Mouse (Mus musculus) adrenal gland, adult 18-20 months (tissue): ENCODE measurements around the gene Rab3c. TPM values are rescaled to one million over a fixed set of nuclear protein-coding genes. Genes with fewer than 3 reads are reported as not detected.

ENCODE experiments used
- DNase-seq, 2 experiments: peaks; one replicate each; pipeline ENCODE4 v3.0.0; 2021 to 2022; ENCODE audit warnings: low spot score in 2 of 2
- total RNA-seq, 2 experiments: library from RNA; stranded (reverse); gene quantifications; 1 replicate in 1 of 2; 2 replicates in 1 of 2; pipeline ENCODE4 v1.2.3; 2021

Rab3c gene
- total RNA-seq, 2 experiments from 2014 or later, result 29.6 to 35.2 TPM

DNA sequence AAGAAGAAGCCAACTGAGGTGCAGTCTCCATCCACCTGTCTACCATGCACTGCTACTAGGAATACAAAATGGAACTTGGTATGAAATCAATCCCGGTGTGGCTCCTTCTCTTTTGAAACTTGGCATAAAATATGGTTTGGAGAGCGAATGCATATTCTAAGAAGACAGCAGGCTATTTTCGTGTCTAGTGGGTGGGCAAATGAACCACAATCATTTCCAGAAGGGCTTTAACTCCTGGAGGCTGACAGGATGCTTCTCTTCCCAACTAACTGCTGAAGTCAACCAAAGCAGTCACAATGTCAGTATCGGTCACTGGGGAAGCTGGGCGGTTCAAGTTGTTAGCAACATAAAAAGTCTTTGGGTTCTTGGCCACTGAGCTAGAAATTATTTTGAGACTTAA is 81.9 kb downstream of the Rab3c start:
- no peak for DNase-seq

DNA sequence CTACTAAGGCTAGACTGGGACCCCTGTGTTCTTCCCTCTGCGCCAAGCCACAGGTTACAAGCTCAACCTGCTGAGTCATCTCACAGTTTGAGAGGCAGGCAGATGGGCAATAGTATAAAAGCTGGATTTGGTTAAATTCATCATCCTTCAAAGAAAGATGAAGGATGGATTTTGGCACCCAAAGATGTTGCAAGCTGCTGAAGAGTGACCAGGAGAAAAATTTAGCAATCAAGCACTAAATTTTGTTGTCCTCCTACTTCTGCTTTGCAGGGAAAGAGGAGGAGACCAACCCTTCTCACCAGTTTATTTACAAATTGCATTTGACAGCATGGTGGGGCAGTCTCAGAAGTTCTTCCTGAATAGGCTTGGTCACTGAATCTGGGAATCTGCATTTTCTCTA is 90.8 kb downstream of the Rab3c start:
- no peak for DNase-seq

DNA sequence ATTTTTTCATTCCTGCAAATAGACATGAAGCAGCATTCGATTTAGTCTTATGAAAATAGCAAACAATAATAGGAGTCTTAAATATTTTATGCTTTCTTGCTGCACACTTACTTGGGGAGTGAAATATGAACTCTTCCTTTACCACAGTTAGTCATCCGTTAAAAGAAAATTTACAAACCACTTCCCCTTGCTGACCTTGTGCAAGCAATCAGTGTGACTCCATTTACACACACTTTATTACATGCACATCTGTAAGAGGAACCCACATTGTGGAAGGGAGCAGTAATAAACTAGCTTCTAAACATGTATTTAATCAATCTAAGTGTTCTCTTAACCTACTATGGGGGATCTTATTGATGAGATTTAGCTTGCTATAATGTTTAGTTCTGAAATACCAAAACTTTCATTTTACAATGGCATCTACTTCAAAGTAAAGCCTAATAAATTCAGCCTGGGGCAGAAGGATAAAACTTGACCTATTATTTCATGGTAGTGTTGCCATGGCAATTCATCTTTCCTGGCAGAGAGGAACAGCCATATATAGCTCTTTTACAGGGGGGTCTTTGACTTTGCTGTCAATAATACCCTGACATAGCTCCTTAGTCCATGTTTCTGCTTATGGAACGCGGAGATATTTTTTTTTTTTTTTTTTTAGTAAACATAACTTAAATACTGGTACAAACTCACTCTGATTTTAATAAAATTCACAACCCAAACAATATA is 95.7 kb downstream of the Rab3c start:
- DNase-seq, result no peak

DNA sequence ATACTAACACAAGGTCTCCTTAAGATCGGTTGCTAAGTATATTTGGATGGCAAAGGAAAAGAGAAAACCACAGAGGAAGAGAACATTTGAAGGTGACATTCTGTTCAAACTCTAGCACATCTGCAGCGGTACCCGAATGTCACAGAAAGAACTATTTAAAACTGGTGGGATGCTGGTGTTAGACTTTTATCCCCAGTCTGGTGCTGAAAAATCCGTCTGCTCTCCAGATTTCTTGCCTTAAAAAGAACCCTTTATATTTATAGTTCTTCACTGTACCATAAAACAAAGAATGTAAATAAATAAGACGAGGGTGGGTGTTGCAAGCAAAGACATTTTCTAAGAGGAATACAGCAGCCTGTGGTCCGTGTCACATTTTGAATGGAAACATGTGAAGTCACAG is 105.1 kb downstream of the Rab3c start:
- no peak for DNase-seq

DNA sequence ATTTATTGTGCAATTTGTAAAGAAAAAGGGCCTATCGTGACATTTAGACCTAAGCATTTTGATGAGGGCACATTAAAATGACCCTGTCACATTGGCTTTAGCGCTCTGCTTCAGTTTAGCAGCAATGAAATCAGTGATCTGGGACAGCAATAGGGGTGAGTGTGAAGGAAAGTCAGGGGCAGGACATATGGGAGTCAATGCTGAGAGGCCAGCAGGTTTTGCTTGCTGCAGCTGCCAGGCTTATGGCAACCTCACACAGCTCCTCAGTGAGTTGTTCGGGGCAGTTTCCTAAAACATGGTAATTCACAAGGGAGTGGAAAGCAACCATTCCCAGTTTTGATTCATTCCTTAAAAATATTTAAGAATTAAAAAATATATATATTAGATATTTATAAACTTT is 111.1 kb downstream of the Rab3c start:
- no peak for DNase-seq

DNA sequence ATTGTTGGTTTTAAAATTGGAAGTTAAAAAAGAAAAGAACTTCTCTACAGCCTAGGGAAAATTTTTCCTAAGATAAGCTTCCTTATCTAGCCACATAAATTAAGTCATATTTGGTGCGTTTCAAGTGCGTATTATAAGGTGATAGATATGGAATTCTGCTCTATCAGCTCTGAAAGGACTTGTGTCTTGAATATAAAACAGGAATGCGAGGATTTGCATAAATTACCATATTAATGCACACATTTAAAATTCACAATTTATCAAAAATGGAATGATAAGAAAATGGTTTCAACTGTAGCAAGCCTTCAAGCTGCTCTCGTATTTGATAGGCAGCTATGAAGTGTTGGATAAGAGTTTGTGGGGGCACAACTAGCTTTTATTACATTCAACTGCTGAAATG is 111.6 kb downstream of the Rab3c start:
- DNase-seq, result no peak

DNA sequence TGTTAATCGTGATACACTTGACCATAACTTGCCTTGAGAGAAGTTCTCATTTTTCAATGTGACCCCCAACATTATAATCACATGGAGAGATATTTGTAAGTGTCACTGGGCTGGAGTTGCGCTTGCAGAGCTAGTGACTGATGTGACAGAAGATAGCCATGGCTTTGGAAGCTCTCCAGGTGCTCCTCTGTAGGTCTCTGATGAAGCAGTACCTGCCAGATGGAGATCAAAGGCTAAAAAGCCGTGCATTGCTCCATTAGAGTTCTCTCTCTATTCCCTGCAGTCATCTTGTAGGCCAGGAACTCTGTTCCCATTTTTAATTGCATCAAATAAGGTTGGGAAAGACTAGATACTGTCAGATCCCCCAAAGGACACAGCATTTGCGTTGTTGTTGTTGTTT is 112.2 kb downstream of the Rab3c start:
- DNase-seq, result no peak

DNA sequence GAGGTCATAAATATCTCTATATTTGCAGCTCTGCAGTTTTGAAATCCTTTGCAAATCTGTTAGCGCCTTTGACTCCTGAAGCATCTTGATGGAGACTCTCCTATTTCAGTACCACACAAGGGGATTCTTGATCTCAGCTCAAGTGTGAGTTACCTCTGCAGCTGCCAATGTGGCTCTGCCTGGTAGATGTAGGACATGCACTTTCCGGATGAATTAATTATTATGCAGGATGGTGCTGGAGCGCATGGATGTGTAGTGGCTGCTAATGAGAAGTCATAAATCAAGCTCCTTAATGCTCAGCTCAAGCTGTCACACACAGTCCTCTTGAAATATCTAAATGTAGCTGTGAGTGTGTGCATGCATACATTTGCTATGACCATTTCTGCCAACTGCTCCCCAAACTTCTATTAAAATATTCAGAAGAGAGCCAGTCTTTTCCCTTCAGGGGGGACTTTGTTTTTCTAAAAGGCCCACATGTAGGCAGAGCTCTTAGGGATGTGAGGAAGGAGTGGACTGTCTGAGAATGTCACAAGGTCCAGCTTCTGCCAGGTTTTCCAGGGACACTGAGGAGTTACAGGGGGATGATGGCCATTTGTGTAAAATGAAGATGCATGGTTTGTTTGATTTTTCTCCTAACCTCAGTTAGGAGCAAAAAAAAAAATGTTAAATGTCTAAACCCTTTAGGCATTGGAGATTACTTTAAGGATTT is 114.0 kb downstream of the Rab3c start:
- no peak for DNase-seq

DNA sequence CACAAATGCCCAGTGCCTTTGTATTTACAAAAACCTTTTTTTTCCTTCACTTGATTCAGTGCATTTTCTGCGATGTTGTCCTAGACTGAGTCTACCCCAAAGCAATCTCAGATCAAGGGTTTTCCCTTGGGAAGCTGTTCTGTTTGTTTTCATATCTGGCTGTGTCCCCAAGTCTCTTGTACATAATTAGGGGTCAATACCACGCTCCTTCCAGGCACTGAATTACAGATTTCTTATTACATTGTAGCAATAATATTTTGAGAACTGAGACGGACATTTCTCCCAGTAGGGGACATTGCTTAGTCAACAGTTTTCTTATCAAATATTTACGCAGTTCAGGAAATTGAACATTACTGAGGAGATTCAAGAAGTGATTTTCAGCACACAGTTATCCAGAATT is 120.8 kb downstream of the Rab3c start:
- DNase-seq, result no peak

DNA sequence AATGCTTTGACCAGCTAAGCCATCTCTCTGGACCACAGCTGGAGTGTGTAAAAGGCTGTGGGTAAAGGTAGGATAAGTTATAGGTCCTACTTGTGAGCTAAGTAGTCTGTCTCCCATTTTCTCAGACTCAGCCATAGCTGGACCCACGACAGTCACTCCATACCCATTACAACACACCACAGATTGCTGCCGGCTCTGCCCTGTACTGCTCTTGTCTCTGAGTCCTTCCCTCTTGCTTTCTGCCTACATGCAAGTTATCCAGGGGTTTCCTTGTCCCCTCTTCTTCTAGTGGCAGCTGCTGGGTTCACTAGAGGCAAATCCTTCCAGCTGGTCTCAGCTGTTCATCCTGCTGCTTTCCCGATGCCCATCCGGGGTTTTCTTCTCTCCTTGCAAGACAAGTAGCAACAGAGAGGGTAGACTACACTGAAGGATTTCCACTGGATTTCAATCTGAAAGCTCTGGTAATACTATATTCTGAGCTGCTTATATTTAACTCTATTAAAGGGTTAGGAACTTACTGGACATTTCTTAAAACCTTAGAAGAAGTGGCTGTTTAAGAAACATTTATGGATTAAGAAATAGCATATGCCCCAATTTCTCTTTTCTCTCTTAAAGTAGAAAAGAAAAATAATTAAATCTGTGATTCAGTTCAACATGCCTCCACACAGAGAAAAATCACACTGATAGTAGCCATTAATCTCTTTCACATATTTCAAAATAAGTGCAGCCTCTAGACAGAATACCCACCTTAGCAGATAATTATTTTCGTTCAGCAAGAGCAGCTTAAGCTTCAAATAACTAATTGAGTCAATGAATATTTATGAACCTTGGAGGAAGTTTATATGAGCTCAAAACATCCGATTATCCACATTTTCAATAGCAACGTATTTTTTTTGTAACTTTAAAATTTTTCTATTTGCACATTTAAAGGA is 121.9 kb downstream of the Rab3c start:
- DNase-seq, result no peak

DNA sequence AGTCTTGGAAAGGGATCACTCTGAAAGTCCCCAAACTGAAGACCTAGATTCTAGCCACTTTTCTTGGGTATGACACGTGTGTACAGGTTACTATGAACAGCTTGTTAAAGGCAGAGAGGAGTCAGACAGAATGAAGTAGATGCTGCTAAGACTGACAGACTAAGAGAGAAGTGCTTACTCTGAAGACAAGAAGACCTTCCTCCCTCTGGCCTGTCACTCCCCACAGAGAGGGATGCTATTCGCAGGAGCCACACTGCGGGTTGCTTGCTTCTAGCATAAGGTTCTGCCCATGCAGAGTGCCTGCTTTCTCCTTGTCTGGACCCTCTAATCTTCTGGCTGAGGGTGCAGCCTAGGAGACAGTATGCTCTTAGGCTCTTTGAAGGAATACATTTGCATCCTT is 135.3 kb downstream of the Rab3c start:
- no peak for DNase-seq

DNA sequence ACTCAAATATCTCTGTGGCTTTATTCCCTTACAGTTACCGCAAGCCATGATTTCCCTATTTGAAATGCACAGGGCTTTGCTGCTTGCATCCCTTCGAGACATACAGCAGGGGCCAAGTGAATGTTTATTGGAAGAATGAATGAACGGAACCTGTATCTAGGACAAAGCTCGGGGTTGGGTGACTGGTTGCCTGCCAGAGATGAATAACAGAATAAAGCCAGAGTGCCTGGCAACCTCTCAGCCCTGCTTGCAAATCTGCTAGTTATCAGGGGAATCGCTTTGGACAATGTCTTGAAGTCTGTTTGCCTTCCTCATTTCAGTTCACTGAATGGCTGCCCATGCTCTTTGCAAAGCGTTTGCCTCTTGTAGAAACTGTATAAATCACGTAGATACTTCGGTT is 135.8 kb downstream of the Rab3c start:
- DNase-seq, result no peak

DNA sequence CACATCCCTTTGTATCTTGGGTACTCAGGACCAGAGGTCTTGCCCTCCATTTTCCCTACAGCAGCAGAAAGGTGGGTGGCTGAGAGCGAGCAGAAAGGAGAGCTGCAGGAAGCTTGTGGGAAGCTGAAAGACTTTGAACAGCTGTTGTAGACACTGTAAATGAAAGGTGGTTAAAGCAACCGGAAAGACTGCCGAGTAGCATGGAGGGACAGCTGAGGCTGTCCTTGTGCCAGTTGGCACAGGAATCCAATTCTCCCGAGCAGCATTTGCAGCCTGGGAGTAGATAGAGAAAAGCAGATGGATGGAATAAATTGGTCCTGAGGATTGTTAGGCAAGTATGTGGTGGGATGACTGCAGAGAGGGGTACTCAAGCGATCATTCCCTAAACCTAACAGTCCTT is 141.5 kb downstream of the Rab3c start:
- DNase-seq, result no peak

DNA sequence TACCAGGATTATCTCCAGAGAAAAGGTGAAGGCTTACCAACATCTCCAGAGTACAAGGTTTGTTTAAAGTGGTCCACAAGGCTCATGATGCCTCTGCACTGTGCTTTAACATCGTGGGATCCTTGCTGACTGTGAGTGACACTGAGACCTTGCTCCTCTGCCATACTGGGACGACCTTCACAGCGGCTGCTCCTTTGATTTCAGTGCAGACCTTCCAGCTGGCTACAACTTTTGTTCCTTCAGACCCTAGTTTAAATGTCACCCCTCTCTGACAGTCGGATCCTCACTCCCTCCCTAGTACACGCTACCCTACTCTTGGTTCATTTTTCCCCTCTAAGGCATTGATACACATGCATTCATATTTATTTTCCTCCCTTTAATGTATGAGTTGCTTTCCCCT is 142.2 kb downstream of the Rab3c start:
- no peak for DNase-seq

DNA sequence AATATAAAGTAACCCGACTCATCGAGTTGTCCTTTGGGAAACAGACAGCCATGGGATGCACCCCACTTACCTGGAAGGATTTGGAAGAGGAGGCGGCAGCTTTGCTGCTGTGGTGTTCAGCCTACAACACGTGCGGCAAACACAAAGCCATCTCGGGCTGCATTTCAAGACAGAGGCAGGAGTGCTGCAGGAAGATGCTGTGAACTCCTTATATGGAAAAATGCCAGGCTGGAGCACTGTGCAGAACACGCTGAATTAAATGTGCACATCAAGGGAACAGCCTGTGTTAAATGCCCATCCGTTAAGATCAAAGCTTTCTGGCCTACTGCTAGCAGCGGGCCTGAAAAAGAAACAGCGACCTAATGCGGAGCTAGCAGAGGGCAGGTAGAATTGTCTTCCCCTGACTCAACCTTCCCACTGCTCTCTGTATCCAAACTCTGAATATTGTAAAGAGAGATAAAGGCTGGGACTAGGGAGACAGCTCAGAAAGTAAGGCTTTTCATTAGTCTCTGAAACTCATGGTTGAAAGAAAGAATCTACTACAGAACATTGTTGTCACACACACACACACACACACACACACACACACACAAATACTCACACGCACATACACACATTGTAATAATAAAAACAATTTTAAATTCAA is 153.1 kb downstream of the Rab3c start:
- no peak for DNase-seq

DNA sequence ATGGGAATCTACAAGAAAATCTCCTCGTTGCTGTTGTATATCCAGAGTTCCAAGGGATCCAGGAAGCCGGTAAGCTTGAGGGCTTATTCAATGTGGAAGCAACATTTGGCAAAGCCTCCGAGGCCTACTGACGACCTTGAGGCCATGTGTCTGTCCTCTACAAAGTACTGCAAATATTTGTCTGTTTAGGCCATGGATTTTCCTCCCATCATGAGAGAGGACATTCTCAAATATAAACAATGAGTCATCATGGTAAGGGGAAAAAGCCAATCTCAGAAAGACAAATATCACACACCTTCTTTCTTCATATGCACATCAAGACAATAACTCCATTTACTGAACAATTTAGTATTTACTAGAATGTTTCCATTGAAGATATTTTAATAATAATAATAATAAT is 158.0 kb downstream of the Rab3c start:
- DNase-seq, result no peak

DNA sequence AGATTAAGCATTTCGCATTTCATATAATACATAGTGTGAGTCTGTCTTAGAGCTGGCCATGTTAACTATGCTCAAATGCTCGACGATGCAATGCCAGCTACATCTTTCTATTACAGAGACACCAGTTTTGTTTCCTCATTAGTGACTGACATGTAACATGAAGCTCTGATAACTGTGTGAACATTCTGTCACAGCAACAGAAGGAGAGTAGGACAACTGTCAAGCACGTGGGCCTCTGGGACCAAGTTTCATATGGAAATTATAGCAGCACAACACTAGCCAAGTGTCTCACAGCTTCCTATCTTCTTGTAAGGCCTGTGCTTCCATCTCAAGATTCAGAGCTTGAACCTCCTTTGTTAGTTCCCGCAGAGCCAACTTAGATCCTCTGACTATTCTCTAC is 163.9 kb downstream of the Rab3c start:
- DNase-seq, result no peak

DNA sequence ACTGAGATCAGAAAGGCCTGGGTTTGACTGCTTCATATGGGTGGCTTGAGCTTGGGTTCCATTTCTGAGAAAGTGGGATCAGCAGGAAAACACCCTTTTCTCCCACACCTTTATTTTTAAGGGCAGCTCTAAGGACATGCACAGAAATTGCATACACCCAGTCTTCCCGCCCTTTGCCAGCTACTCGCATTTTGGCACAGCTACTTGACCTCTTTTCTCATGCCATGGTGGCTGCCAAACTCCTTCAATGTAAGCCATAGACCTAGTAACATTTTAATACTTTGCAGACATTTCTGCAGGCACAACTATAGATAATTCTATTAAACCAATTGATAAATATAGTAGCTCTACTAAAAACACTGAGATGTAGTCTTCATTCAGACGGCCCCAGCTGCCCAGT is 164.5 kb downstream of the Rab3c start:
- DNase-seq, result no peak

DNA sequence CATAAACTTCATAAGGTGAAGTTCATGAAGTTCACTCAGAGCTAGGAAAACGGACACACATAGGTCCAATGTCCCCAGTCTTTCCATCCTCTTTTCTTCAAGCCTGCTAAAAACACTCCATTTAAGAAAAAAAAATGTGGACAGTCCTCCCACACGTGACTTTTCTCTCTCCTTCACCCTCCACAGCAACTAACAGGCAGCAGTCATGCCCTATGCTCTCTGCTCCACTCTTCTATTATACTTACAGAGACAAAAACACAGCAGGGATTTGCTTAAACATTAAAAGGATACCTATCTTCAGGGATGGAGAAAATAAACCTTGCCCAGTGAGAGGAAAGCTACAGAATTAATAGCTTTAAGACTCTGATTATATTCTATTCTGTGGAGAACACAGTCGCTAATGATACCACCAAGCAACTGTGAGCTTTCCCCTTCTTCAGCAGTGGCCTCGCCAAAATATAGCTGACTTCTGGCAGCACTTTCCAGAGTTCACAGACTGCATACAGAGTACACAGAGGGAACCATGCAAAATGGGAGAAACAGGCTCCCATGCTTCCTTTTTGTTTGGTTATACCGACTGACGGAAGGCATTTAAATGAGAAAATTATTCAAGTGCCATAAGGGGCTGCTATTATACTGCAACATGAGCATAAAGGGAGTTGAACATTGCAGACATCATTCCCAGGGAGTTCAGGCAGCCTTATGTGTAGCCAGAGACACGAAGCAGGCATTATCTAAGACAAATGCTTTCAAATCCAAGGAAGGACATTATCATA is 165.7 kb downstream of the Rab3c start:
- DNase-seq, result no peak

DNA sequence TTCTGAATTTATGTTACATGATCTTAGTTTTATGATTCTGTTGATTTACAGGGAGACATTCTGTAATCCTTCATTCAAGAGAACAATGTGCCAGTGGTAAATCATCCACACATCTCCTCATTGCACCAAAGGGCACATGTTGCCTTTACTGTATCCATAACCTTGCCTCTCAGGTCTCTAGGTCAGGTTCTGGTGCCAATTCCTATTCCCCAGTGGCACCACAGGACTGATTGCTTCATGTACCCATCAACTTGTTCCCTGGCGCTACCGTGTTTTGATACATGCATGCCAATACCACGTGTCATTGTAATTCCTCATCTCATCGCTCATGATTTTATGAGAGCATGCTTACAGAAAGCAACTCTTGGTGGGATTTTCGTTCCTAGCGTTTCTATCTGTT is 167.1 kb downstream of the Rab3c start:
- no peak for DNase-seq
